Mouse (Mus musculus): ENCODE data around the gene Hira. TPM values are rescaled to one million over a fixed set of nuclear protein-coding genes. Genes with fewer than 3 reads are reported as not detected.
"Not testable (repeated sequence)": the region's sequence is repeated elsewhere in the genome, so short reads cannot be mapped to it uniquely, and the experiment has no call there.

Hira gene
- polyA plus RNA-seq, 2 experiments = 4.9 to 23.2 TPM

DNA sequence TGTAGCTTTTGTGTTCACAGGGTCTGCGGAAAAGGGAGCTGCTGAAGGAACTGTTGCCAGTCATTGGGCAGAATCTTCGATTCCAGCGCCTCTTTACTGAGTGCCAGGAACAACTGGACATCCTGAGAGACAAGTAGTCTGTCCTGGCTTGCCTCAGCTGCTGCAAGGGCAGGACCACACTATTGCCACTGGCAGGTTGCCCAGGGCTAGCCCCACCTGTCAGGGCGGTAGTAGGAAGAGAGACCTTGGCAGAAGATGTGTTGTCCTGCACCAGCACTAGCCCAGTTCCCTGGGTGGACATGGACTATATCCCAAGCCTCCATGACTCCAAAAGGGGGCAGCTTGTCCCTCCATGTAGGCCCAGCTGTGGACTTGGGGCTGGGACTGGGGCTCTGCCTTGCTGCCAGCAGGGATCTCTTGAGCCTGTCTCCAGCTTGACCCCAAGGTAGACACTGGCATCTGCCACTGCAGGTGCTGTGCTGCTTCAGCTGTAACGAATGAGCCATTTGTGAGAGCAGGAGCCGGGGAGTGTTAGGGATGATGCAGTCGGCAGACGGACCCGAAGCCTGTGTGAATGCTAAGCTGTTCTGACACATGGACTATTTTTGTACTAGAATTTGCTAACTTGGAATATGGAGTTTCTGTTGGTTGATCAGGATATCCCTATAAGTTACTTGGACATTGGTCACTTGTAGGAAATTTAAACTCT, 92.7 kb downstream of the Hira start:
- TF ChIP-seq CTCF (IDR thresholded peaks at IDR 0.05; ENCODE audit: low read depth) (no peak), EP300 (IDR thresholded peaks at IDR 0.05; ENCODE audit: low read depth) (no peak)
- Histone ChIP-seq H3K36me3 (replicated peaks; ENCODE audit: control insufficient read depth, insufficient read depth, low read depth) (peaks cover 9% of the 10 kb centered on the region), H3K9ac (replicated peaks) (no peak overlapping the region), H3K27me3 (ENCODE audit: control insufficient read depth, insufficient read depth, low read length) (no peaks in the 10 kb centered on the region), H3K4me2 (ENCODE audit: low read depth) (no peak overlapping the region), H3K4me3 (ENCODE audit: insufficient read depth in 1 of 2, low read depth in 2 of 2, low read length in 2 of 2) (no peak overlapping the region), H3K27ac (no peak overlapping the region), H3K4me1 (replicated peaks; ENCODE audit: control insufficient read depth in 2 of 2, insufficient read depth in 2 of 2, low read length in 1 of 2) (no peaks in the 10 kb centered on the region), H3K9me3 (ENCODE audit: control insufficient read depth, low read length) (no peaks in the 10 kb centered on the region)
- DNase-seq (ENCODE audit: low read depth in 3 of 3, low spot score in 3 of 3) = no peak
- no peak for ATAC-seq (ENCODE audit: insufficient read depth)
- WGBS (ENCODE audit: insufficient replicate concordance) = 85% methylated on average over 9 of the region's 9 CpGs

DNA sequence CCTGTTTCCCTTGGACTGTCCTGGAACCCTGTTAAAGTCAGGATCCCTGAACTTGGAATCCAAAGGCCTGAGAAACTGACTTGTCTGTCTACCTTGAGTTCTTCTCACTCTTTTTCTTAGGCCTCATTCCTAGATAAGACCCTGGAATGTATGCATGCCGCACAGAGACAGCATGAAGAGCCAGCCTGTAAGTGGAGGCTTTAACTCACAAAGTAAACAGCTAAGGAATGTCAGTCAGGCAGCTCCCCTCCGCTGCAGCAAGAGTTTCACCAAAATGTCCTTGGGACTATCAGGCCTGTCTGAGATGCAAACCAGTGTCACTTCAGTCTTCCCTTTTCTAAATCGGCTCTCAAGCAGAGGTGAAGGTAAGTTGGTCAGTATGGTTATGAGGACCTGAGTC, 94.0 kb downstream of the Hira start:
- peaks cover 9% of the 10 kb centered on the region for H3K36me3 ChIP-seq (replicated peaks; ENCODE audit: control insufficient read depth, insufficient read depth, low read depth)
- no peak for DNase-seq (ENCODE audit: low read depth in 3 of 3, low spot score in 3 of 3)
- no peak overlapping the region for H3K9ac ChIP-seq (replicated peaks)
- no peak for ATAC-seq (ENCODE audit: insufficient read depth)
- no peak overlapping the region for H3K4me2 ChIP-seq (ENCODE audit: low read depth)
- H3K27me3 ChIP-seq (ENCODE audit: control insufficient read depth, insufficient read depth, low read length) = no peaks in the 10 kb centered on the region
- TF ChIP-seq CTCF (IDR thresholded peaks at IDR 0.05; ENCODE audit: low read depth) (no peak), EP300 (IDR thresholded peaks at IDR 0.05; ENCODE audit: low read depth) (no peak)
- H3K4me3 ChIP-seq (ENCODE audit: insufficient read depth in 1 of 2, low read depth in 2 of 2, low read length in 2 of 2) = no peak overlapping the region
- H3K4me1 ChIP-seq (replicated peaks; ENCODE audit: control insufficient read depth in 2 of 2, insufficient read depth in 2 of 2, low read length in 1 of 2) = no peaks in the 10 kb centered on the region
- H3K9me3 ChIP-seq (ENCODE audit: control insufficient read depth, low read length) = no peaks in the 10 kb centered on the region
- no peak overlapping the region for H3K27ac ChIP-seq
- WGBS (ENCODE audit: insufficient replicate concordance) = 77% methylated on average over 3 of the region's 3 CpGs

DNA sequence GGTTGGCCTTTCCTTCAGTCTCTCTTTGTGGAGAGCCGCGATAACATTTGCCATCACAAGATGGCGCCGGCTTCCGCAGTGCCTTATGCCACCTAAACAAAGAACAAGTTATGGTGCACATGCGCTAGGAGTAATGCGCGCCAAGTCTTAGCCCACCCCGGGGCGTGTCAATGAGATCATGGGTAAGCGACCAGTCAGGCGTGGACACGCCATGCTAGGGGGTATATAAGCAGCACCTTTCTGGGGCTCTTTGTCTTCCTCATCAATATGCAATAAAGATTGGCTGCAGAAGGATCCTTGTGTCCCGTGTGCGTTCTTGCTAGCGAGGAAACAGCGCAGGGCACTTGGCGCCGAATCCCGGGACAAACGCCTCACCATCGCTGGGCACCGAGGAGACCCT, 98.8 kb downstream of the Hira start:
- 76% methylated on average over 23 of the region's 23 CpGs for WGBS (ENCODE audit: insufficient replicate concordance)
- H3K9me3 ChIP-seq (ENCODE audit: control insufficient read depth, low read length); H3K36me3 ChIP-seq (replicated peaks; ENCODE audit: control insufficient read depth, insufficient read depth, low read depth); H3K4me2 ChIP-seq (ENCODE audit: low read depth); ATAC-seq (ENCODE audit: insufficient read depth); H3K27me3 ChIP-seq (ENCODE audit: control insufficient read depth, insufficient read depth, low read length); H3K4me1 ChIP-seq (replicated peaks; ENCODE audit: control insufficient read depth in 2 of 2, insufficient read depth in 2 of 2, low read length in 1 of 2); DNase-seq (ENCODE audit: low read depth in 3 of 3, low spot score in 3 of 3); H3K9ac ChIP-seq (replicated peaks); H3K27ac ChIP-seq; H3K4me3 ChIP-seq (ENCODE audit: insufficient read depth in 1 of 2, low read depth in 2 of 2, low read length in 2 of 2): not testable (repeated sequence)

DNA sequence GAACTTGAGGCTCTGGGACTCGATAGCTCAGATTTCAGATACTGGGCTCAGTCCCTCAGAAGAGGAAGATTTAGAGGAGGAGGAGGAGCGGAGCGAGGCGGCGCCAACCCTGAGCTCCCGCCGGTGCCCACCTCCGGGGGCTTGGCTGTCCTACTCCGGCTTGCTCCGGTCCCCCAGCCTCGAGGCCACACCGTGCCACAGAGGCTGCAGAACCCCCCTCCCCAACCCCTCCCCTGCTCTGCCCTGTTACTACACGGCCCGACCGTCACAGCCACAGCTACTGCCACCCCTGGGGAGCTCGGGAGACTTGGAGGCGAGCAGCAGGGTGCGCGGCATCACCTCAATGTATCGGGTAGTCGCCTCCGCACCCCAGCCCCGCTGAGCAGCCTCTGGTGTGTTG, 99.5 kb downstream of the Hira start:
- WGBS (ENCODE audit: insufficient replicate concordance) = 78% methylated on average over 23 of the region's 23 CpGs
- Histone ChIP-seq H3K4me2 (ENCODE audit: low read depth) (no peak overlapping the region), H3K27ac (no peak overlapping the region), H3K9me3 (ENCODE audit: control insufficient read depth, low read length) (no peaks in the 10 kb centered on the region; the same call in 1 of the 2 replicates), H3K4me1 (replicated peaks; ENCODE audit: control insufficient read depth in 2 of 2, insufficient read depth in 2 of 2, low read length in 1 of 2) (no peaks in the 10 kb centered on the region), H3K4me3 (ENCODE audit: insufficient read depth in 1 of 2, low read depth in 2 of 2, low read length in 2 of 2) (no peak overlapping the region), H3K36me3 (replicated peaks; ENCODE audit: control insufficient read depth, insufficient read depth, low read depth) (no peaks in the 10 kb centered on the region), H3K27me3 (ENCODE audit: control insufficient read depth, insufficient read depth, low read length) (no peaks in the 10 kb centered on the region), H3K9ac (replicated peaks) (no peak overlapping the region)
- ATAC-seq (ENCODE audit: insufficient read depth) (no peak), DNase-seq (ENCODE audit: low read depth in 3 of 3, low spot score in 3 of 3) (no peak)
- no peak for TF ChIP-seq EP300 (IDR thresholded peaks at IDR 0.05; ENCODE audit: low read depth)
- no peak for TF ChIP-seq CTCF (IDR thresholded peaks at IDR 0.05; ENCODE audit: low read depth)

DNA sequence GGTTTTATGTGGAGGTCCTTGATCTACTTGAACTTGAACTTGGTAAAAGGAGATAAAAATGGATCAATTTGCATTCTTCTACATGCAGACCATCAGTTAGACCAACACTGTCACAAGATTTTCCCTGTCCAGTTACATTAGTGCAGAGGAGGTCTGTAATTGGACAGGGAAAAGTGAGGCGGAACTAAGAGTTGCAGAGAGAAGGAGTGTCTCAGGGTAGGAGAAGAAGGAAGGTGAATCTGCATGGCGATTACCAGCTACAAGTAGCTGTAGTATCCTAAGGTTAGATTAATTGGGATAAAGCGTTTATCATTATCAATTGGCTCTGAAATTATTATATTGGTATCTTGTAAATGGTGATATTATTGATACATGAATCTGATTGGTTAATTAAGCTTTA, 109.5 kb downstream of the Hira start:
- Histone ChIP-seq H3K4me3 (ENCODE audit: insufficient read depth in 1 of 2, low read depth in 2 of 2, low read length in 2 of 2) (no peak overlapping the region), H3K36me3 (replicated peaks; ENCODE audit: control insufficient read depth, insufficient read depth, low read depth) (no peaks in the 10 kb centered on the region), H3K9ac (replicated peaks) (no peak overlapping the region), H3K4me2 (ENCODE audit: low read depth) (no peak overlapping the region), H3K27ac (no peak overlapping the region), H3K27me3 (ENCODE audit: control insufficient read depth, insufficient read depth, low read length) (no peaks in the 10 kb centered on the region), H3K9me3 (ENCODE audit: control insufficient read depth, low read length) (no peaks in the 10 kb centered on the region), H3K4me1 (replicated peaks; ENCODE audit: control insufficient read depth in 2 of 2, insufficient read depth in 2 of 2, low read length in 1 of 2) (no peaks in the 10 kb centered on the region)
- no peak for ATAC-seq (ENCODE audit: insufficient read depth)
- no peak for DNase-seq (ENCODE audit: low read depth in 3 of 3, low spot score in 3 of 3)
- WGBS (ENCODE audit: insufficient replicate concordance) = 70% methylated on average over 3 of the region's 3 CpGs
- TF ChIP-seq CTCF (IDR thresholded peaks at IDR 0.05; ENCODE audit: low read depth) = no peak
- no peak for TF ChIP-seq EP300 (IDR thresholded peaks at IDR 0.05; ENCODE audit: low read depth)

Data from liver, embryonic 14.5 days (tissue).